Mouse (Mus musculus) adrenal gland, postnatal 10 days (tissue): ENCODE data around the gene Myb. TPM values are rescaled to one million over a fixed set of nuclear protein-coding genes. Genes with fewer than 3 reads are reported as not detected.
A peak's percentile ranks its signal among the peaks of the same experiment; 100 is the strongest.
"Not testable (repeated sequence)": the region's sequence is repeated elsewhere in the genome, so short reads cannot be mapped to it uniquely, and the experiment has no call there.

Source experiments
- DNase-seq: peaks from one replicate; pipeline ENCODE4 v3.0.0; 2021; ENCODE audit warnings: mixed read lengths
- total RNA-seq, 2 experiments: library from RNA; stranded (reverse); gene quantifications; 2 replicates each; pipeline ENCODE4 v1.2.3; 2021

The Myb gene
- total RNA-seq, 2 experiments from 2014 or later, result 2.3 to 2.4 TPM

DNA sequence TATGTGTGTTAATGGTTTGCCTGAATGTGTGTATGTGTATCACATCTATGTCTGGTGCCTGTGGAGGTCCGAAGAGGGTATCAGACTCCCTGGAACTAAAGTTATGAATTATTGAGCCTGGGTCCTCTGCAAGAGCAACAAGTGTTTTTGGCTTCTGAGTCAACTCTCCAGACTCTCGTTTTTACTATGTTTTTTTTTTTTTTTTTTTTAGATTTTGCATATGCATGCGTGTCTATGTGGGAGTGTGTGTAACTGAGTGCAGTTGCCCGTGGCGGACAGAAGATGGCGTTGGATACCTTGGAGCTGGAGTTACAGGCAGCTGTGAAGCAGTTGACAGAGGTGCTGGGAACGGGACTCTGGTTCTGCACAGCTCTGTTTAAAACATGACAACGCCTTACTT is 7.7 kb upstream of the Myb start:
- DNase-seq, result no peak

DNA sequence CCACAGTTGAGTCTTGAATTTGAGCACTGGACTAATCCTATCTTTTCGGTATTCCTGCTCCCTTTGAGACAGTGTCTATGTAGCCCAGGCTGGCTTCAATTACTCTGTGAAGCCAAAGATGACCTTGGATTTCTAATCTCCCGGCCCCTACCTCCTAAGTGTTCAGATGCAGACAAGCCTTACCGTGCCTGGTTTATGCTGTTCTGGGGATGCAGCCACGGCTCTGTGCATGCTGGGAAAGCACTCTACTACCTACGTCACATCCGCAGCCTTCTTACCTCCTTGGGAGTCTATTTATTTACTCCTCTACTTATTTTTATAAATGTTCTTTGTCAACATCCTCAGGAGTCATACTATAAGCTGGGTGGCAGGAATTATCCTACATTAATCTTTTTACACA is 7.1 kb upstream of the Myb start:
- no peak for DNase-seq

DNA sequence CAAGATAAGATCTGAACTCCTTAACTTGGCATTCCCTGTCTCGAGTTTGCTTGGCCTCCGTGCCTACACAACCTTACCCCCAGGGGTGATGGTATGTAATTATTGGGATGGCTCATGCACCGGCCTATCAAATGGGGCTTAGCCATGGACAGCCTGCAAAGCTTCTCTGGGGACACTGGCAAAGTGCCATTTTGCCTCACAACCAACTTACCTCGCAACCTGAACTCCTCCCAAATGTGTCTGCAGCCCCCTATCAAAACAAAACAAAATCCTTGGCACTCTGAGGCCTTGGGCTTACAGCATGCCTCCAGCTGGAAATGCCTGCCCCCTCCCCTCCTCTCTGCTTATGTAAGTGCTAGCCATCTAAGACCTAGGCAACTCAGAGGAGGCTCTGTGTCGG is 6.4 kb upstream of the Myb start:
- no peak for DNase-seq

GRCm38 (mm10) chr10:21165411-21165810 is 4.6 kb upstream of the Myb start:
- no peak for DNase-seq

GRCm38 (mm10) chr10:21162124-21162523 is 1.3 kb upstream of the Myb start:
- no peak for DNase-seq

DNA sequence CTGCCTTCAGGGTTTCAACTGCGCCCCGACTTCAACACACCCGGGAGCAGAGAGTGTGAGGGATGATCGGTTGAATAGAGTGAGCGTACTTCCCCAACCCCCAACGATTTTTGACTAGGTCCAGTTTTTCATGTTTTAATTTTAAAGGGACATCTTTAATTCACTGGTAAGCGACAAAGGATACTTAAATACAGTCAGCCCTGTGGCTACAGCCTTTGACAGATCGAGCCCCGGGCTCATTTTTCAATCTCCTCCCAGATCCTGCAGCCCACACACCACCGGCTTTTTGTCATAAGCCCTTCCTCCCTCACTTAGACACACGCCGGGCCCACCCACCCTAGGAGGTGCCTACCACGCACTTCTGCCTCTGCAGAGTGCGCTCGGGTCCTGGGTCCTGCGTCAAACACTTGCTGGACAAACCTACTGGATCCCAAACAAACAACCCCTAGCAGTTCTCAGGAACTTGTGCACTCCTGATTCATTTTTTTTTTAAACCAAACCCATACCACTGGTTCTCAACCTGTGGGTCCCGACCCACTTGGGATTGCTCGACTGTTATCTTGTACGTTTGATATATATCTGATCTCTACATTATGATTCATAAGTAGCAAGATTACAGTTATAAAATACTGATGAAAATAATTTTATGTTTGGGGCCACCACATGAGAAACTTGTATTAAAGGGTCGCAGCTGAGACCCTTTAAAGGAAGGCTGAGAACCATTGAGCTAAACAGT is 743 bp upstream of the Myb start:
- peak; percentile 3 for DNase-seq

DNA sequence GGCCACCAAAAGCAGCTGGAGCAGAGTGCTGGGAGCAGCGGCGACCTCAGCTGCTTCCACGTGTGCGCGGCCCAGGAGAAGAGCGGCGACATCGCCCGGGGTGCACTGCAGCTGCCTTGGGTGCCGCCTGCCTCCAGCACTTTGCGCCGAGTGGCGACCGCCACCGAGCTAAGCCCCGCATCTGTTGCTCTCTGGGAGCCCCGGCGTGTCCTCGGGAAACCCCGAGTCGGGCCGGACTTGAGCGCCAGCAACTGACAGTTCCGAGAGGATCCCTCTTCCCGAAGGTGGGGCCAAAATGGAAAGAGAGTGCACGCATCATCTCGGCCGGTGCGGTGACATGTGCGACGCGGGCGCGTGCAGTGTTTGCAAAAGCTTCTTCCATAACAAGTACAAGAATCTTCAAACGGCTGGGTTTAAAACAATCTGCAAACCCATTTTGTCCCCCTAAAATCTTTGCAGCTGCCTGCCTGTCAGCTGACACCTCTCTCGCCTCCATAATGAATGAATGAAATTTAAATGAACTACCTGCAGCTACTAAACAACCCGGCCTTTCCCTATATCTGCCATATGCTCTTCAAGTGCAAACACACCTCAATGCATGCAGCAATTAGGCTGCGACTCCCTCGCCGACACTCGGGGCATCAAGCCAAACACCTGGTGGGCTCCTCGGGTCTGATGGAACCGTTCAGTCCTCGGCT is 938 bp downstream of the Myb start:
- peak; percentile 47 for DNase-seq

DNA sequence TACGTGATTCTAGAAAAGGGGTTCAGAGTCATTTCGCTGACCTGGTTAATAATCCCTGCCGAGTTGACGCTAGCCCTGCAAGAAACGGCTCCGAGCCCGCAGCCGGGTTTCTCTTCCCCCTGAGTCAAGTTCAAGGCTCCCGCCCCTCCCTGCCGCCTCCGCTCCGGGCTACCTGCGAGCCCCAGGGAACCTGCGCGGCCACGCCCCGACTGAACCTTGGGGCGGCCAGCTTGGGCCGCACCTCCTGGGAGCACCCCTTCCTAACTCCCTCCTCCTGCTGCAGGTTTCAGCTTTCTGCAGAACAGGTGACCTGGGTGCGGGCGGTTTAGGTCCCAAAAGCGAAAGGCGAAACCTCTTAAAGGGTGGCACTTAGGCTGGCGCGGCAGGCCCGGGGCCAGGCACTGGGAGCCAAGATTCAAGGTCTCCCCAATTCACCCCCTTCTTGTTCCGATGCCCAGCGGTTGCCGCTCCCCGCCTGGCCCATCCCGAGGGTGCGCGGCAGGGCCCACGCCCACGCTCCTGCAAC is 1.8 kb downstream of the Myb start:
- DNase-seq, result peak; percentile 30

DNA sequence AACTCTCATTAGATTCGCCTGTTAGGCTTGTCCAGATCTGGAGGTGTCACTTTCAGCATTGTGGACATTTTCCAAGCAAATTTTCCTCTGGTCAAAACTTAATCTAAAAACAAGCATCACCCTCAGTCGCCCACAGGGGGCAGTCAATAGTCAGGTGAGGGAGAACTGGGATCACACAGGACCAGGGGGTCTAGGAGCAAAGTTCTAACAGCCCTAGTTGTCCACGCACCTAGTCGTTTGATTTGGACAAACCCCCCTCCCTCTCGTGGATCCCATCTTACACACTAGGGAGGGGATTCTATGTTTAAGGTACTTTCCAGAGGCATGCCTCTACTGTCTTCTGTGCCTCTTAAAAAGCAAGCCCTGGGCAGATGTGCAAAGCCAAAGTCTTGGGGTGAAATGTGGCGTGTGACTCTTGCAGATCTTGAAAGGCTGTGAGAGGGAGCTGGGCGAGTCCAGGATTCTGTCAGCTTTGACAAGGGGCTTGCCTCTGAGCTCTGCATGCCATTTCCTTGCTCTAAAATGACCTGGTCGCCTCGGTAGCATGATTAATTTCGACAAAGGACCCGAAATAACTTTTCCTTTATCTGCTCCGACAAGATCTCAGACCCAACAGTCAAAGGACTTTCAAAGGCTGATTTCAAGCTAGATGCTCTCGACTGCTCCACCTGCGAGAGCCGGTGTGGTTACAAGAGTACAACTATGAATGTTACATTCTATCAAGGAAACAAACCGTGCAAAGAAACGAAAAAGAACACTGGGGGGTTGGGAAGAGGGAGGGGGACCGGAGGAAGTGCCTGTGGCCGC is 2.5 kb downstream of the Myb start:
- DNase-seq, result peak; percentile 59

- DNase-seq, result no peak
These were observed 3.8 kb downstream of the Myb start for GRCm38 (mm10) chr10:21156953-21157499.

GRCm38 (mm10) chr10:21156416-21156815 is 4.4 kb downstream of the Myb start:
- DNase-seq, result no peak

GRCm38 (mm10) chr10:21154927-21155326 is 5.9 kb downstream of the Myb start:
- no peak for DNase-seq

DNA sequence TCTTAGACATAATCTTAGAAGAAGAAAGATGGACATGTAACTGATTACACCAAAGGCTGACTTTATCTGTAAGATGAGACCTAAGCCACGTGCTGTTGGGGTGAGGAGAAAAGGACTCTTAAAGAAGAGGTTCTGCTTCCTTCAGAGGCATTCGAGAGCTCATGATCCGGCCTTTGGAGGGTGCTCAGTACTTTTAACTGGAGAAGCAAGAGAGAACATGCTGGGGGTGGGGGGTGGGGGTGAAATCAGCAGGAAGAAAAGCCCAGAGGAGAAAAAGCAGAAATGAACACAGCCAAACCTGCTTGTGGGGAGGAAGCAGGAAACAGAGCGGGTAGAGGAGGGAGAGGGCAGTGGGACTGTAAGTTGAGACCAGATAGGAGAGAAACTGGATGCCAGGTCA is 7.4 kb downstream of the Myb start:
- DNase-seq, result no peak

GRCm38 (mm10) chr10:21152812-21153211 is 8.0 kb downstream of the Myb start:
- no peak for DNase-seq

DNA sequence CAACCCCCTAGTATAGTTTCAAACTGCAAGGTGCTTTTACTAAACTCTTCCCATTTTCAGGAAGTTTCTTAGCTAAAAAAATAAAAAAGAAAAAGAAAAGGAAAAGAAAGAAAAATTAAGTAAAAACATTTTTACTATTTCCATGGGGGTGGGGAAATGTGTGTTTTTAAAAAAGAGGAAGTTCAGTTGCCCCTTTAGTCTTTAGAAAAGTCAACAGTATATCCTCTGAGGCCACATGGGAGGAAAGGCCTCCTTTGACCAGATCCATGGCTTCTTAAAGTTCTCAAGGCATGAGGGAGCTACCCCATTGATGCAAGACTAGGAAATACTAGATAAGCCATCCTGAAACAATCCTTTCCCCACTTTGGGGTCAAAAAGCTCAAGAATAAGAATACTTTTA is 9.5 kb downstream of the Myb start:
- no peak for DNase-seq

GRCm38 (mm10) chr10:21149945-21150344 is 10.8 kb downstream of the Myb start:
- DNase-seq, result not testable (repeated sequence)

GRCm38 (mm10) chr10:21146719-21147118 is 14.1 kb downstream of the Myb start:
- DNase-seq, result no peak

DNA sequence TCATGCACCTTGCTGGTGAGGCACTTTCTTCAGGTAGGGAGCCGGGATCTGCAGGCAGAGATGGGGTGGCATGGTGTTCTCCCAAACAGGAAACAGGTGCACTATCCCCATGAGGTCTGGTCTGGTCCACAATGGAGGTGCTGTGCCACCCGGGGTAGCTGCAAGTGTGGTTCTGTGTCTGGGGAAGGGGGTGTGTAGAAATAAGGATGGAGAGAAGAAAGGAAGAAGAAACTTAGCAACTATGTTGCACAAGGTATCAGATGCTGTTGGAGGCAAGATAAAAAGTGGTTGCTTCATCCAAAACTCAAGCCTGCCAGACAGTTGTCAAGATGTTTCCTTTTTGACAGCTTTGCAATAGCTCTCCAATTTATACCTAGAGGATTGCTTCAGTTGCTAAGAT is 14.5 kb downstream of the Myb start:
- DNase-seq, result no peak

DNA sequence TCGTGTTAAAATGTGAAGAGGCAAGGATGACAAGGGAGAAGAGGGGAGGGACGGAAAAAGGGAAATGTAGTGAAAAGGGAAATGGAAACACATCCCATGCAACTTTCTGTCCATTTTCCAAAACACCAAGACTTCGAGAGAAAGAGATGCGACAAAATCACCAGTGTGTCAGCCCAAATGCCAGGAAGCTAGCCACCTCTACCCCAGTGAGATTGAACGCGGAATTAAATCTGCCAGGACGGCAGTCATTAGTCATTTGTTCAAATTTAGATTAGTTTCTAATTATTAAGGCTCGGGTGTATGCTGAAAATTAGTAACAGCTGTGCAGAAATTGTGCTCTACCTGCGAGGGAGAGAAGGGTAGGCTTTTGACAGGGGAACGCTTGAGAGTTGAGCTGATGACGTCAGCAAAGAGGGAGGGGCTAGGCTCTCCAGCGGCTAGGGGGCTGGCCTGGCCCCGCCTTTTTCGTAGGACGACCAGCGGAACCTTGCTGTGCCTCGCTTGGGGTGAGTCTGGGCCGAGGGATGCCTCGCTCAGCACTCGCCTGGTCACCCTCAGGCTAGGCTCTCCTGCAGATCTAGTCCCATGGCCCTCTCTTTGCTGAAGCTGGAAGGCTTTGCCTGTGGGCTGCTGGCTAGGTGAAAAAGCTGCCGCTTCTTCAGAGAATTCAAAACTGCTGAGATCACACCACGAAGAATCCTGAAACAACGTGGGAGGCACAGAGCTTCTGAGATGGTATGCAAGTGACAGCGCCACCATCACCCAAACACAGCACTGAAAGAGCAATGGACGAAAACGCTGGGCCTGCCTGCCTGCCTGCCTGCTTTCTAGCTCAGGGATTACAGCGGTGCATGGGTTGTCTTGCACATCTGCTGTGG is 15.9 kb downstream of the Myb start:
- peak; percentile 82 for DNase-seq

DNA sequence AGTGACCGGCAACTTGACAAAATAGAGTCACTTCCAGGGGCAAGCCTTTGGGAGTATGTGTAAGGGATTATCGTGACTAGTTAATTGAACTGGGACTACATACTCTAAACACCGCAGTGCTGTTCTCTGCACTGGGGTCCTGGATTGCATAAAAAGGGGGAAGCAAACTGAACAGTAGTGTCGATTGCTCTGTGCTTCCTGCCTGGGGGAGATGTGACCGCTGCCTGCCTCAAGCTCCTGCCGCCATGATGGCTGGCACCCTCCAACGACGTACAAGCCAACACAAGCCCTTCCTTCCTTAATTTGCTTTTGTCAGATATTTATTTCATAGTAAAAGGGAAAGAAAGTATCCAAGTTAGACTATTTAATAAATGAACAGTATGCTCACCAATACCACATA is 25.5 kb downstream of the Myb start:
- DNase-seq, result no peak

GRCm38 (mm10) chr10:21130901-21131493 is 29.8 kb downstream of the Myb start:
- no peak for DNase-seq
